Mouse (Mus musculus) mature B cell (primary cell): ENCODE results near the gene Irf2bpl.

Experiments
- in situ Hi-C: fragments of 300-500 bp; cut with MboI; formaldehyde crosslinking; loops from 2 replicates; pipeline ENCODE4 v1.14.3; 2019

Gene Irf2bpl

GRCm38 (mm10) chr12:86886446-86886965 is 1.9 kb upstream of the Irf2bpl start:
- in situ Hi-C loops = no loop called here

- in situ Hi-C loops = no loop called here
These were observed 1.1 kb upstream of the Irf2bpl start for GRCm38 (mm10) chr12:86885746-86886145.

- in situ Hi-C loops = no loop called here
These were observed 738 bp upstream of the Irf2bpl start for GRCm38 (mm10) chr12:86885336-86885735.

- in situ Hi-C loops = no loop called here
These were observed 1.1 kb downstream of the Irf2bpl start for GRCm38 (mm10) chr12:86883280-86884196.

GRCm38 (mm10) chr12:86883019-86883279 is 1.6 kb downstream of the Irf2bpl start:
- in situ Hi-C loops = no loop called here

- in situ Hi-C loops = no loop called here
These were observed 2.1 kb downstream of the Irf2bpl start for GRCm38 (mm10) chr12:86882279-86883018.

- in situ Hi-C loops = no loop called here
These were observed 2.8 kb downstream of the Irf2bpl start for GRCm38 (mm10) chr12:86881809-86882278.

GRCm38 (mm10) chr12:86880090-86880723 is 4.4 kb downstream of the Irf2bpl start:
- in situ Hi-C loops = no loop called here

GRCm38 (mm10) chr12:86879446-86880085 is 5.0 kb downstream of the Irf2bpl start:
- in situ Hi-C loops = no loop called here

GRCm38 (mm10) chr12:86878426-86879353 is 5.9 kb downstream of the Irf2bpl start:
- in situ Hi-C loops = no loop called here

- in situ Hi-C loops = no loop called here
These were observed 7.6 kb downstream of the Irf2bpl start for GRCm38 (mm10) chr12:86876981-86877380.

- in situ Hi-C loops = no loop called here
These were observed 8.5 kb downstream of the Irf2bpl start for GRCm38 (mm10) chr12:86876116-86876515.

GRCm38 (mm10) chr12:86872335-86873040 is 12.1 kb downstream of the Irf2bpl start:
- in situ Hi-C loops = no loop called here

GRCm38 (mm10) chr12:86871666-86872334 is 12.8 kb downstream of the Irf2bpl start:
- in situ Hi-C loops = no loop called here

- in situ Hi-C loops = no loop called here
These were observed 13.6 kb downstream of the Irf2bpl start for GRCm38 (mm10) chr12:86870996-86871395.

- in situ Hi-C loops = no loop called here
These were observed 14.8 kb downstream of the Irf2bpl start for GRCm38 (mm10) chr12:86869761-86870160.

- in situ Hi-C loops = no loop called here
These were observed 17.1 kb downstream of the Irf2bpl start for GRCm38 (mm10) chr12:86867271-86868223.

GRCm38 (mm10) chr12:86864316-86865020 is 20.1 kb downstream of the Irf2bpl start:
- in situ Hi-C loops = no loop called here
